Mouse (Mus musculus): ENCODE results near the gene Pxmp2.

Pxmp2 gene

DNA sequence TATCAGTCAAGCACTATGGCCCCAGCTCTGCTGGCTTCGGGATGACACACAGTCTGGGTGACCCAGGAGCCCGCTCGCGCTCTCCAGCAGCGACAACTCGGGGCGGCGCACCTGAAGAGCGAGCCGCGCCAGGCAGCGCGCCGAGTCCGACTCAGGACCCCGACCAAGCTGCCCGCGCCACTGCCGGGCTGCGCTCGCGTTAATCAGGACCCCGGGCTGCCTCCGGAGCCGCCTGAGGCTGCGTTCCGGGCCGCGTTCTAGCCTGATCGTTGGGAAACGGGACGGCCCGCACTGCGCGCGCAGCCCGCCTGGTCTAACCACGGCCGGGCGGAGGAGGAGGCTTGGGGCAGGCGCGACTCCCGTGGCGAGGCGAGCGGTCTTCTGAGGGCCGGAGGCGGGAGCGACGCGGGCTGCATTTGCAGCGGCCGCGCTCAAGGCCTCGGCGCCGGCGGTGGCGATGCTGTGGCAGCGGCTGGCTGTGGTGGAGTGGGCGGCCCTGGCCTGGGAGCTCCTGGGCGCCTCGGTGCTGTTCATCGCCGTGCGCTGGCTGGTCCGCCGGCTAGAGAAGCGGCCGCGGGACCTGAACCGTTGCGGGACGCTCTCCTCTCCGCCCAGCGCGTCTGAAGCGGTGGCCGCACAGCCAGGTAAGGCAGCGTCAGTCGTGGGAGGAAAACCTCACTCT is 55.1 kb downstream of the Pxmp2 start, which contains the start of gene Ankle2:
TSS of gene Ankle2 (plus strand) at position 225 of the 682 bp plus-strand sequence.
- DNase-seq: peak; percentile 91 to 94

DNA sequence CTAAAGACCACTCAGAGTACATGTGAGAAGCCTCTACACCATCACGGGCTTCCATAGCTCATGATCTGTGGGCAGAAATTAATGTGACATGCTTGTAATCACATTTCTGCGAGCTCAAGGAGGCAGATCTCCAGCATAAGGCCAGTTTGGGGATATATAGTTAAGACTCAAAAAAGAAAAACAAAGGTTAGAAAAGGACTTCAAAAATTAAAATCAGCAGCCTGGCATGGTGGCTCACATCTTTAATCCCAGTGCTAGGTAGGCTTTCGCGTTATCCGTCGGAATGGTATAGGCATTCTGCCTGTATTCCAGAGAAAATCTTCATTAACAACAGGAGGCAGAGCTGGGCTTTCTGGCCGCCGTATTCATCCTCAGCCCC is 55.6 kb downstream of the Pxmp2 start:
- no peak for DNase-seq

DNA sequence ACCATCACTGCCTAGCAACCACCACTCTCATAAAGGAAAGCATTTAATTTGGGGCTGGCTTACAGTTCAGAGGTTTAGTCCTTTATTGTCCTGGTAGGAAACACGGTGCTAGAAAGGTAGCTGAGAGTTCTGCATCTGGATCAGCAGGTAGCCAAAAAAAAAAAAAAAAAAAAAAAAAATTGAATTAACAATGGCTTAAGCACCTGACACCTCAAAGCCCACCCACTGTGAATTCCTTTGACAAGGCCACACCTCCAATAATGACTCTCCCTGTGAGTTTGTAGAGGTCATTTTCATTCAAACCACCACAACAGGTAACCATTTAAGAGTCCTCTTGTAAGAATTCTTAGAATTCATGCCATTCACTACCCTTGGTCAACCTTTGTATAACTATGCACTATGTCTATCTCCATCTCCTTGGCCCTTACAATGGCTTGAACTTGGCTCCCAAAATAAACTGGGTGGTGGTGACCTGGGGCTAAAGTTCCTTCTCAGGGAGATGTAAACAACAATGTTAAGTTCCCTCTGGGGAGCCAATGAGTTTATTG is 58.6 kb downstream of the Pxmp2 start:
- DNase-seq: no peak

DNA sequence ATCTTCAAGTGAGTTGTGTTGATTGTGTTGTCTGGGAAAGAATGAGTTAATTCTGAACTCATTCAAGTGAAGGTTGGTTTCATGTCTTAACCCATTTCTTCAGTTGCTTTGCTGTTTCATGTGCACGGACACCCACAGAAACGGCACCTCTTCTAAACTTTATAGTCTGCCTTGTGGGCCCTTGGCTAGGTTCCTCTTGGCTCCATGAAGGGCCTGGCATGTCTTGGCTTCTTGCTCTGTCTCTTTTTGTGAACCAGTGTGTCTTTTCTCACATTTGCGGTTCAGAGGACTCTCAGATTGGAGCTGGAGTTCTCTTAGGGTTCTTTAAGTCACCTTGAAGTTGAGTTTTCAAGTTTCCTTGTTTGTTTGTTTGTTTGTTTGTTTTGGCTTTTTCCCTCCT is 60.9 kb downstream of the Pxmp2 start:
- DNase-seq: no peak
